Mouse (Mus musculus) limb, embryonic 10.5 days (tissue): Measurements from ENCODE around the gene Zbtb38. TPM values are rescaled to one million over a fixed set of nuclear protein-coding genes. Genes with fewer than 3 reads are reported as not detected.
A peak's percentile ranks its signal among the peaks of the same experiment; 100 is the strongest.

Source experiments
- DNase-seq: peaks from one replicate; pipeline ENCODE4 v3.0.0-alpha.2; 2017; ENCODE audit warnings: low spot score
- H3K27ac ChIP-seq: fragments of 300-500 bp; sonication (generic); 2 replicates; pipeline ENCODE4 v1.5.1; 2016; ENCODE audit warnings: mild to moderate bottlenecking
- H3K27me3 ChIP-seq: fragments of 300-500 bp; sonication (generic); 2 replicates; pipeline ENCODE4 v1.6.1; 2016; ENCODE audit warnings: low read depth, mild to moderate bottlenecking; ENCODE audit not compliant: poor library complexity, severe bottlenecking
- H3K36me3 ChIP-seq: fragments of 300-500 bp; sonication (generic); 2 replicates; pipeline ENCODE4 v1.6.1; 2016; ENCODE audit warnings: mild to moderate bottlenecking, moderate library complexity
- H3K4me1 ChIP-seq: fragments of 300-500 bp; sonication (generic); 2 replicates; pipeline ENCODE4 v1.6.1; 2016
- H3K4me3 ChIP-seq: fragments of 300-500 bp; sonication (generic); 2 replicates; pipeline ENCODE4 v1.5.1; 2016; ENCODE audit warnings: mild to moderate bottlenecking, moderate library complexity
- H3K9me3 ChIP-seq: fragments of 300-500 bp; sonication (generic); replicated peaks from 2 replicates; pipeline ENCODE4 v1.6.1; 2016; ENCODE audit warnings: mild to moderate bottlenecking
- WGBS: fragments of 180-500 bp; shearing (Covaris S2); methylation state at CpG from one replicate; pipeline ENCODE4 v1.1.7; 2016; 5-methylcytosine and 5-hydroxymethylcytosine counted together
- polyA plus RNA-seq: library from polyadenylated mRNA; unstranded; fragments of >200 nt; fragmentation: Nextera tagmentation; extraction: Ambion mirVana; gene quantifications from 2 replicates; pipeline ENCODE4 v1.2.1, GENCODE M21; 2016

The Zbtb38 gene
- polyA plus RNA-seq, 1 experiment from 2014 or later = 8.1 TPM

DNA sequence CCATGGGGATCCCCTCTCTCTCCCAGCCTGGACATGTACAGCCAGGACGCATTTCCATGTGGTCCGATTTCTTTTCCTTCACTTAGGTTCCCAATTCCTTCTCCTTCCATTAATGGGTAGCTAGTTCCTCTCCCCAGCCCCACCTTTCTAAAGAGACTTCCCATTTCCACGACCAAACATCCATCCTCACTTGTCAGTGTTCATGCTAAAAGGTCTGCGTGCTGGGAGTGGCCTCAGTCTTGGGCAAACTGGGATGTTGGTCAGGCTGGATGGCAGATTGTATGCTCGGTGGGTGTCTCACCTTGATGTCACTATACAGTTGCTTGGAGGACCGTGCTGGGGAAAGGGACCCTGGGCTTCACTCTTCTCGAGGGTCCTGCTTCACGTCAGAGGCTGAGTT lies 78.3 kb downstream of the Zbtb38 start:
- 88% methylated on average over 8 of the region's 8 CpGs for WGBS
- H3K9me3 ChIP-seq = no peaks in the 10 kb centered on the region
- peaks cover 9% of the 10 kb centered on the region; the same call in 1 of the 2 replicates for H3K4me1 ChIP-seq
- H3K36me3 ChIP-seq = no peaks in the 10 kb centered on the region
- no peak for DNase-seq
- no peak overlapping the region for H3K27ac ChIP-seq
- no peaks in the 10 kb centered on the region for H3K27me3 ChIP-seq
- no peak overlapping the region for H3K4me3 ChIP-seq

- no peaks in the 10 kb centered on the region for H3K36me3 ChIP-seq
- H3K4me3 ChIP-seq = no peak overlapping the region
- H3K9me3 ChIP-seq = no peaks in the 10 kb centered on the region
- peaks cover 9% of the 10 kb centered on the region; the same call in 1 of the 2 replicates for H3K4me1 ChIP-seq
- DNase-seq = no peak
- no peak overlapping the region for H3K27ac ChIP-seq
- WGBS = 91% methylated on average over 2 of the region's 2 CpGs
- H3K27me3 ChIP-seq = no peaks in the 10 kb centered on the region
These were observed 80.2 kb downstream of the Zbtb38 start for GRCm38 (mm10) chr9:96672466-96672865.

DNA sequence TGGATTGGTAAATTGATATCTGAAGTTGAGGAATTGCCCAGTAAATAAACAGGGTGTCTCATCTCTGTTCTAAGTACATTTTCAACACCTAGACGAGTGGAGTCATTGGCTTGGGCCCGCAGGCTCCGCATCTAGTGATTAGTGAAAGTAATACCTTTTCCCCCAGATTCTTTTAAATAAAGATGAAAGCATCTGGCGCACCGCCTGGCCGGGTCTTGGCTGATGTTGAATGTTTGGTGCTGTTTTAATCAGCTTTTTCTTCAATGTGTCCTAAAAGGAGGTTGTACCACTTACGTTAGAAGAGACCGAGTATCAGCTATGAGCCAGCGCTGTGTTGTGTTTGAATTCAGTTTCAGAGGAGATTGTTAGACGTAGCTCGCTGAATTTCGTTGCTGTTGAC lies 81.4 kb downstream of the Zbtb38 start:
- Histone ChIP-seq H3K4me1 (peaks cover 9% of the 10 kb centered on the region; the same call in 1 of the 2 replicates), H3K36me3 (no peaks in the 10 kb centered on the region), H3K27ac (no peak overlapping the region), H3K4me3 (no peak overlapping the region), H3K9me3 (no peaks in the 10 kb centered on the region), H3K27me3 (no peaks in the 10 kb centered on the region)
- DNase-seq = no peak
- 95% methylated on average over 12 of the region's 12 CpGs for WGBS

DNA sequence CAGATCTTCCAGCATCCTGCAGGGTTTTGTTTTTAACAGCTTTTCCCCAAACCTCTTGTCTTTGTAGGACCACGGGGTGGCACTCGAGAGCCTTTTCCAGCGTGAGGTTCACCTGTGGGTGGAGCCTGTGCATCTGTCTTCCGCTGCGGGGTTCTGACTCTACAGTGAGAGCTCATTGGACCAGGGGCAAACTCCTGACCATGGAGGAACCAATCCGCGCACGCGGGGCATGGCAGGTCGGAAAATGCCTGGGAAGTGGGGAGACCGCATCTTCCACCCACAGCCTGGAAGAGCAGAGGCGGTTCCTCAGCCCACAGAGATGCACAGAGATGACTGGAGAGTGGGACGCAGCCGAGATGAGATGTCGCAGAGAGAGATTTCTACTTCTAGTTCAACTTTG lies 82.8 kb downstream of the Zbtb38 start:
- WGBS = 4% methylated on average over 15 of the region's 15 CpGs
- Histone ChIP-seq H3K27ac (peak overlapping the region; percentile 81), H3K9me3 (no peaks in the 10 kb centered on the region)

GRCm38 (mm10) chr9:96668628-96669027 lies 84.0 kb downstream of the Zbtb38 start:
- Histone ChIP-seq H3K9me3 (no peaks in the 10 kb centered on the region), H3K4me1 (peaks cover 6% of the 10 kb centered on the region; the same call in 1 of the 2 replicates), H3K36me3 (no peaks in the 10 kb centered on the region), H3K27ac (no peak overlapping the region), H3K4me3 (no peak overlapping the region), H3K27me3 (no peaks in the 10 kb centered on the region)
- WGBS = 60% methylated on average over 5 of the region's 5 CpGs
- DNase-seq = peak; percentile 44

More for the DNA sequence above, 82.8 kb downstream of the Zbtb38 start:
- DNase-seq = peak; percentile 93
- Histone ChIP-seq H3K4me1 (peaks cover 6% of the 10 kb centered on the region; the same call in 1 of the 2 replicates), H3K4me3 (peak overlapping the region; percentile 45), H3K36me3 (no peaks in the 10 kb centered on the region), H3K27me3 (no peaks in the 10 kb centered on the region)

DNA sequence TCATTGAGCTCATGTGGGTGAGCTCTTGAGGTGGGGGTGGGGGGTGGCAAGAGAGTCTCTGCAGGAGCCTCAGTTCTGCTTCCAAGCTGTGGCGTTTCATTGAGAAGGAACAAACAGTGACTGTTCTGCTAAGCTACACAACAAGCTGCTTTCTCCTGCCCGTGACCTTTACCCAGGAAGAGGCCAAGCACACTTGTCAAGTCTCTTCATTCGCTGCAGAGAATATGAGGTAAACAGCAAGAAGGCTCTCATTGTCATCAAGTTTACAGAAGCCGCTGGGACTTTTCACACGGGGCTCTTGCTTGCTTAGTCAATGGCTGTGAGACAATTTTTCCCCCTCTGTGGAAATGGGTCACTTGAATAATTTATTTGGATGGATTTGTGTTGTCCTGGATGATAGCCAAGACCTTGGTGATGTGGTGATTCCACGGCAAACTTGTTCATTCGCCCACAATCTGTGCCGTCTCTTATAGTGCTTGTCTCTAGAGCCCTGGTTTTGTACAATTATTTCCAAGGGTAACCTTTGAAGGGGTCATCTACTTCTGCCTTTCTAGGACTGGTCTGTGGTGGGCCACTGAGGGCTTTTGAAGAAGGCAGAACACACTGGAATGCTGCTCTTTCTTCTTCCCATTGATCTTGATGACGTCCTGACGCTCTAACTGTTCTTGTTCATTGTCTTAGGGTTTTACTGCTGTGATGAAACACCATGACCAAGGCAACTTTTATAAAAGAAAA lies 92.0 kb downstream of the Zbtb38 start:
- Histone ChIP-seq H3K4me1 (no peaks in the 10 kb centered on the region), H3K4me3 (no peak overlapping the region), H3K9me3 (no peaks in the 10 kb centered on the region), H3K36me3 (no peaks in the 10 kb centered on the region), H3K27ac (no peak overlapping the region), H3K27me3 (no peaks in the 10 kb centered on the region)
- WGBS = 86% methylated on average over 10 of the region's 10 CpGs
- DNase-seq = no peak

GRCm38 (mm10) chr9:96659801-96660200 lies 92.8 kb downstream of the Zbtb38 start:
- Histone ChIP-seq H3K4me1 (no peaks in the 10 kb centered on the region), H3K36me3 (no peaks in the 10 kb centered on the region), H3K27me3 (no peaks in the 10 kb centered on the region), H3K4me3 (no peak overlapping the region), H3K27ac (no peak overlapping the region), H3K9me3 (no peaks in the 10 kb centered on the region)
- DNase-seq = no peak
- 79% methylated on average over 2 of the region's 2 CpGs for WGBS

- Histone ChIP-seq H3K4me1 (no peaks in the 10 kb centered on the region), H3K9me3 (no peaks in the 10 kb centered on the region), H3K27me3 (no peaks in the 10 kb centered on the region), H3K36me3 (no peaks in the 10 kb centered on the region), H3K27ac (no peak overlapping the region), H3K4me3 (no peak overlapping the region)
- DNase-seq = no peak
- 79% methylated on average over 4 of the region's 4 CpGs for WGBS
These were observed 99.1 kb downstream of the Zbtb38 start for GRCm38 (mm10) chr9:96653538-96653937.

DNA sequence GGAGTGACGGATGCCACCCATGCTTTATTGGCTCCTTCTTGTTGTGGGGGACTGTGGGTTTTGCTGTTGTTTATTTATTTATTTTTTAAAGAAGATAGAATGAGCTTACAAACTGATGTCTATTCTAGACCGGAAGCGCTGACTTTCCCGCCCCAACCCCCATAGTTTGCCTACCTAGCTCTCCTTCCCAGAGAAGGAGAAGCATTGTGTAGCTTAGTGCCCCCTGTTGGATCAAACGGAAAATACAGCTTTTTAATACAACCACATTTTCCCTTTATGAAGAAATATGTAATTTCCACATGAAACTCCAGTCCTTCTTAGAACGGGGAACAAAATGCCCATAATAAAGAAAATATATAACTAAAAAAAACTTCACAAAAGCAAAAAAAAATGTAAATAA lies 99.9 kb downstream of the Zbtb38 start:
- H3K4me1 ChIP-seq = no peaks in the 10 kb centered on the region
- no peak overlapping the region for H3K27ac ChIP-seq
- no peak overlapping the region for H3K4me3 ChIP-seq
- no peaks in the 10 kb centered on the region for H3K27me3 ChIP-seq
- WGBS = 62% methylated on average over 6 of the region's 6 CpGs
- no peak for DNase-seq
- H3K9me3 ChIP-seq = no peaks in the 10 kb centered on the region
- H3K36me3 ChIP-seq = no peaks in the 10 kb centered on the region

GRCm38 (mm10) chr9:96650807-96651206 lies 101.8 kb downstream of the Zbtb38 start:
- H3K27ac ChIP-seq = no peak overlapping the region
- 87% methylated on average over 7 of the region's 7 CpGs for WGBS
- no peaks in the 10 kb centered on the region for H3K9me3 ChIP-seq
- H3K36me3 ChIP-seq = no peaks in the 10 kb centered on the region
- H3K4me1 ChIP-seq = no peaks in the 10 kb centered on the region
- H3K4me3 ChIP-seq = no peak overlapping the region
- no peak for DNase-seq
- H3K27me3 ChIP-seq = no peaks in the 10 kb centered on the region

DNA sequence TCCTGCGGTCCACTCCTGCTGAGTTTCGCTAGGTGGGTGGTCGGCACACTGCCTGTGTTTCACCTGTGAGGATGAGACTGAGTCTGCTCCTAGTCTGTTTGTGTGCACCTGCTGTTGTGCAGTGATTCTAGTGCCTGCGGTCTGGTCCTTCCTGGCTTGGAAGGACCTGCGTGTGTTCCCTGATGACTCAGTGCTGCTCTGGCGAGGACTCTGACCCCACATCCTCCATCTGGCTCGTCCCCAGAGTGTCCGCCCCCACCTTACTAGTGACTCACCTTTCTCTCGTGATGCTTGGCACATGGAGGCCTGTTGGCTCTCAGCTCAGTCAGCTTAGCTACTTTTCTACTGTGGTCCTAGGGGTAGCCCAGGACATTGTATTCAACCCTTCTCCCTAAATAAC lies 102.7 kb downstream of the Zbtb38 start:
- WGBS = 73% methylated on average over 9 of the region's 9 CpGs
- DNase-seq = no peak
- Histone ChIP-seq H3K9me3 (no peaks in the 10 kb centered on the region), H3K4me1 (no peaks in the 10 kb centered on the region), H3K27me3 (no peaks in the 10 kb centered on the region), H3K4me3 (no peak overlapping the region), H3K36me3 (no peaks in the 10 kb centered on the region), H3K27ac (no peak overlapping the region)

GRCm38 (mm10) chr9:96649362-96649761 lies 103.3 kb downstream of the Zbtb38 start:
- DNase-seq = no peak

GRCm38 (mm10) chr9:96646668-96647295 lies 105.8 kb downstream of the Zbtb38 start:
- no peak overlapping the region for H3K4me3 ChIP-seq
- DNase-seq = no peak
- 76% methylated on average over 2 of the region's 2 CpGs for WGBS

More at GRCm38 (mm10) chr9:96649362-96649761, 103.3 kb downstream of the Zbtb38 start:
- no peaks in the 10 kb centered on the region for H3K27me3 ChIP-seq
- H3K4me3 ChIP-seq = no peak overlapping the region
- no peak overlapping the region for H3K27ac ChIP-seq
- 95% methylated on average over 4 of the region's 4 CpGs for WGBS
- no peaks in the 10 kb centered on the region for H3K4me1 ChIP-seq
- no peaks in the 10 kb centered on the region for H3K9me3 ChIP-seq
- H3K36me3 ChIP-seq = no peaks in the 10 kb centered on the region

More at GRCm38 (mm10) chr9:96646668-96647295, 105.8 kb downstream of the Zbtb38 start:
- Histone ChIP-seq H3K36me3 (no peaks in the 10 kb centered on the region), H3K4me1 (no peaks in the 10 kb centered on the region), H3K27me3 (no peaks in the 10 kb centered on the region), H3K27ac (no peak overlapping the region), H3K9me3 (no peaks in the 10 kb centered on the region)
